Mouse (Mus musculus): Measurements from ENCODE around the gene Ndufaf8. TPM values are rescaled to one million over a fixed set of nuclear protein-coding genes. Genes with fewer than 3 reads are reported as not detected.

The Ndufaf8 gene
- polyA plus RNA-seq (2016; fragmentation: Nextera tagmentation; extraction: Ambion mirVana): 73.9 and 79.2 TPM in 2 replicates

DNA sequence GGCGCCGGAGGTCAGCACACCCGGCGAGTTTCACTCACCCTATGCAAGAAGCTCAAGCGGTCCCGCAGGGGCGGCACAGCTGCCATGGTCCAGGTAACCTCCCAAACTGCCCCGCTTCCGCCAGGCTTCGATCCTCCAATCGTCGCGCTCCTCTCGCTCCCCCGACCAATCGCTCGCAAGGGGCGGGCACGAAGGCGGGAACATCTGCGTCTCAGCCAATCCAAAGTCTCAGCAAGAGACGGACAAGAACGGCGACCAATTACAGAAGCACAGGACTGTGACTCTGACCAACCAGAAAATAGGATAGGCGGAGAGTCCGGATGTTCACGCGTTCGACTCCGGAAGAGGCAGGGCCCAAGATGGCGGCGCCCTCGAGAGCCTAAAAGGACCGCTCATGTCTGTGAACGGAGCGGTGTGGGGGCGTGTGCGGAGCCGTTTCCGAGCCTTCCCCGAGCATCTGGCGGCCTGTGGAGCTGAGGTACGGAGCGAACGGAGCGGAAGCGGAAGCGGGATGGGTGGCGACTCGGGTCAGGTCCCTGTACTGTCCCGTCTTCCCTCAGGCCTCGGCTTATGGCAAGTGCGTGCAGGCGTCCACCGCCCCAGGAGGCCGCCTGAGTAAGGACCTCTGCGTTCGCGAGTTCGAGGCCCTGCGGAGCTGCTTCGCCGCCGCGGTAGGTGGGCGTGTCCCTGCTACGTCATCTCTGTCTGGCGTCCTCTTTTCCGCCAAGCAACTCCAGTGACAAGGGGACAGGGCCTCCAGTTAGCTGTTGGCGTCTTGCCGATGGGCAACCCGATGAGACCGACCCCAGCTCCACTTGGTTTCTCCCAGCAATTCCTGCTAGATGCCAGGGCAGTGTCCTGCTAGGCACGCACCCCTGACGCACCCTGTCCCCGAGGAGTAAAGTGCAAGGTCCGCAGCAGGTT, at the start of gene Ndufaf8, which contains the start of gene Tepsin:
Ndufaf8 (plus strand) TSS at position 341 of the 924 bp plus-strand sequence.
Tepsin (minus strand) TSS at position 144 of the 924 bp plus-strand sequence.
- Histone ChIP-seq H3K4me2 (peak within 1 kb of the TSS; percentile 89), H3K36me3 (peaks cover 44% of the 10 kb centered on the region), H3K9ac (peak within 1 kb of the TSS; percentile 87), H3K4me1 (replicated peaks) (peaks cover 26% of the 10 kb centered on the region), H3K4me3 (peak within 1 kb of the TSS; percentile 77), H3K27me3 (replicated peaks) (no peaks in the 10 kb centered on the region), H3K9me3 (replicated peaks) (no peaks in the 10 kb centered on the region), H3K27ac (ENCODE audit: poor library complexity, severe bottlenecking) (peak within 1 kb of the TSS; percentile 93)
- ATAC-seq (ENCODE audit: insufficient number of reproducible peaks, low FRiP score): peak; percentile 99
- under 1% methylated on average over 77 of the region's 77 CpGs for WGBS

DNA sequence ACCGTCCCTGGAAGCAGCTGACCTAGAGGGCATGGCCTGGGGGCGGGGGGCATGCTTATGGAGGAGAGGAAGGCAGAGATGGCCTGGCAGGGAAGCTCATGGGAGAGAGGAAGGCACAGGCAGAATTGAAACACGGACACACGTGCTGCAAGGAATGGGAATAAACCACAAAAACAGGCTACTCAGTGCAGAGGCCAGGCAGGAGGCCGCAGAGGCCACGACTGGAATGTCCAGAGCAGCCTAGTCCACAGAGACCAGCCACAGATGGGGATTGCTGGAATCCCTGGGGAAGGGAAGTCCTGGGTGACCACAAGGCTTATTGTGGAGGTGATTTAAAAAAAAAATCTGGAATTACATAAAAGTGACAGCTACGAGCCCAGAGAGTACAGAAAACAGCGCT, 49.7 kb upstream of the Ndufaf8 start:
- peaks cover 38% of the 10 kb centered on the region for H3K4me1 ChIP-seq (replicated peaks)
- no peaks in the 10 kb centered on the region for H3K9me3 ChIP-seq (replicated peaks)
- ATAC-seq (ENCODE audit: insufficient number of reproducible peaks, low FRiP score): no peak
- H3K27ac ChIP-seq (ENCODE audit: poor library complexity, severe bottlenecking): no peak overlapping the region
- H3K9ac ChIP-seq: no peak overlapping the region
- 81% methylated on average over 8 of the region's 8 CpGs for WGBS
- no peak overlapping the region for H3K4me3 ChIP-seq
- no peaks in the 10 kb centered on the region for H3K36me3 ChIP-seq
- H3K27me3 ChIP-seq (replicated peaks): peaks cover 47% of the 10 kb centered on the region
- H3K4me2 ChIP-seq: no peak overlapping the region

DNA sequence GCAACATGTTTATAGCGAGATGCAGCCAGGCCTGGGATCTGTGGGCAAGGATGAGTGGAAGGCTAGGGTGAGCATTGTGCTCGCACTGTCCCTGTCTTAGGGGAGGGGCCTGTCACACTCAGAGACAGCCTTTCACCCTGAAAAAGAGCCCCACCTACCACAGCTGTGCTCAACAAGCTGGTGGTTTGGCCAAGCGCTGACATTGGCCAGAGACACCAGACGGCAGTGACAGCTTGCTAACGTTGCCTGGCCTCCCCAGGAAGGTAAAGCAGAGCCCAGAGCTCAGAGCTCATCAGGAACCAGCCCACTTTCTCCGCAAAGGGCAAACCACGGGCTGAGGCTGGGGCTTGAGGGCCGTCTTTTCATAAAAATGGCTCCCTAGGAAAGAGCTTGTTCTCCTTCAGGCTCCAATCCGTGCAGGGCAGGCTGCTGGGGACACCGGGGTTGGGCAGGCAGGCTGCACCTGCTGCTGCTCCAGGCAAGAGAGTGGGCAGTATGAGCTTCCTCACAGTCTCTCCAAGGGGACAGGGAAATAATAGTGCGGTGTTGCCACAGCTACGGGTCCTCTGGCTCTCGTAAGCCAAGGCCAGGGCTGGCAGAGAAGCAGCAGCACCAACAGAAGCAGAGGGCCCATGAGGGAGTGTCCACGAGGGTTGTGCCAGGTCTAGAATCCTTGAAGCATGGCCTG, 47.5 kb upstream of the Ndufaf8 start:
- Histone ChIP-seq H3K4me3 (no peak overlapping the region), H3K27ac (ENCODE audit: poor library complexity, severe bottlenecking) (peak overlapping the region; percentile 3; the same call in 1 of the 2 replicates), H3K9ac (no peak overlapping the region), H3K9me3 (replicated peaks) (no peaks in the 10 kb centered on the region), H3K4me2 (no peak overlapping the region), H3K4me1 (replicated peaks) (peaks cover 38% of the 10 kb centered on the region), H3K36me3 (no peaks in the 10 kb centered on the region), H3K27me3 (replicated peaks) (peaks cover 33% of the 10 kb centered on the region)
- ATAC-seq (ENCODE audit: insufficient number of reproducible peaks, low FRiP score): peak; percentile 37; the same call in 1 of the 2 replicates
- WGBS: 36% methylated on average over 14 of the region's 14 CpGs

DNA sequence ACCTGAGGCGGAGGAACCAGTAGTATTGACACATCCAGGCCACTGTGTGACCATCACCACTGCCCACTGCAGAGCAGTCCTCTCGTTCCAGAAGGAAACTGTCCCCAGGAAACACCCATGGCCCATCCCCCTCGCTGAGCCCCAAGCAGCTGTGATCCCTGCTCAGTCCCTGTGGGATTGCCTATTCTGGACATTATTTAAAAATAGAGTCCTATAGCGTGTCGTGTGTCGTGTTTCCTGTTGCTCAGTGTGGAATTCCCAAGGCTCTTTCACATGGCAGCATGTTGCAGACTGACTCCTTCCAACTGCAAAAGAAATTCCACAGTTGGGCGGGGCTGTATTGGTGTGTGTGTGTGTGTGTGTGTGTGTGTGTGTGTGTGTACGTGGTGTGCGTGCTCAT, 46.5 kb upstream of the Ndufaf8 start:
- Histone ChIP-seq H3K9ac (no peak overlapping the region), H3K36me3 (no peaks in the 10 kb centered on the region), H3K4me3 (no peak overlapping the region), H3K9me3 (replicated peaks) (no peaks in the 10 kb centered on the region), H3K4me1 (replicated peaks) (peaks cover 32% of the 10 kb centered on the region), H3K27ac (ENCODE audit: poor library complexity, severe bottlenecking) (no peak overlapping the region), H3K4me2 (no peak overlapping the region), H3K27me3 (replicated peaks) (peaks cover 24% of the 10 kb centered on the region)
- WGBS: 61% methylated on average over 9 of the region's 9 CpGs
- ATAC-seq (ENCODE audit: insufficient number of reproducible peaks, low FRiP score): no peak

DNA sequence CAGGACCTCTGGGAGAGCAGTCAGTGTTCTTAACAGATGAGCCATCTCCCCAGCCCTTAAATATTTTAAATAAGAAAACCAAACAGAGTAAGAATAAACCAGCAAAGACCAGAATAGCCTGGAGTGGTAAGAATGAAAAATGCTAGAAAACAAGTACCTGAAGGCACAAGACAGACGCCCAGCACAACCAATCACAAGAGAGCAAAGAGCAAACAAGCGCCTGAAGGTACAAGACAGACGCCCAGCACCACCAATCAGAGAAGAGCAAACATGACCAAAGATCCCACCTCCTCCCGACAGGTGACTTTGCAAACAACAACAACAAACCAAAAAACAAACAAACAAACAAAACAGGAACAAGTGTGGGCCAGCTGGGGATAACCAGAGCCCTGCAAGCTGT, 44.9 kb upstream of the Ndufaf8 start:
- Histone ChIP-seq H3K27ac (ENCODE audit: poor library complexity, severe bottlenecking) (no peak overlapping the region), H3K9me3 (replicated peaks) (0 out of 2 replicates have a peak, but pooled peaks cover 2% of the 10 kb centered on the region), H3K4me3 (no peak overlapping the region), H3K9ac (no peak overlapping the region), H3K4me2 (no peak overlapping the region), H3K36me3 (no peaks in the 10 kb centered on the region), H3K27me3 (replicated peaks) (peaks cover 8% of the 10 kb centered on the region), H3K4me1 (replicated peaks) (peaks cover 20% of the 10 kb centered on the region)
- no peak for ATAC-seq (ENCODE audit: insufficient number of reproducible peaks, low FRiP score)
- 83% methylated on average over 4 of the region's 4 CpGs for WGBS

DNA sequence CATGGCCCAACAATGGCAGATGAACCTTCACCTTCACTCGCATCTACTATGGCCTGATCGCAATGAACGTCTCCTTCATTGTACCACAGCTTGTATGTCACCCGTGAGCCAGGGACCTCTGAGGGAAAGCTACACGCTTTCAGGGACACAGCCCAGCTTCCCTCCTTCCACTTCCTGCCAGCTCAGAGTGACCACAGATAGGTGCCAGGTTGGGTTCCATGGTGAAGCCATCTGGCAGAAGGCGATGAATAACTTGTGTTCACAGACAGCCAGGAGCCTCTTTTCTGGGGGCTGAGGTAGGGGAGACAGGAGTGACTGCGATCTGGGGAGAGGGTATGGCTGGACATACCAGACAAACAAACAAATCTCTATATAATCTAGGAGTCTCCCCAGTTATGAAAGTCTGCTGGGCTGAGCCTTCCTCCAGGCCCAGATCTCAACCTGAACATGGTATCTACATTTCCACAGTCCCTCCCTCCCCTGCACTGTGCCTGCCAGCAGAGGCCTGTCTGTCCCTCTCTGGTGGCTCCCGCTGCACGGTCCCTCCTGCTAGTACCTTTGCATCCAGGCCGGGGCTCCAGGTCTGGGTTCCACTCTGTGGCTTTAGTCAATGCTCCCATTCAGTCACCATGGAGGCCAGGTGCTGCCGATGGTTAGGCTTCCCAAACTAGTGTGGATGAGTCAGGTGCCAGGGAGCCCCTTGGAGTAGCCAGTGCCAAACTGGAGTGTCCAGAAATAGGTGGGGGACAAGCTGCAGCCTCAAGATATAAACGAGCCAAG, 42.6 kb upstream of the Ndufaf8 start:
- 80% methylated on average over 12 of the region's 12 CpGs for WGBS

DNA sequence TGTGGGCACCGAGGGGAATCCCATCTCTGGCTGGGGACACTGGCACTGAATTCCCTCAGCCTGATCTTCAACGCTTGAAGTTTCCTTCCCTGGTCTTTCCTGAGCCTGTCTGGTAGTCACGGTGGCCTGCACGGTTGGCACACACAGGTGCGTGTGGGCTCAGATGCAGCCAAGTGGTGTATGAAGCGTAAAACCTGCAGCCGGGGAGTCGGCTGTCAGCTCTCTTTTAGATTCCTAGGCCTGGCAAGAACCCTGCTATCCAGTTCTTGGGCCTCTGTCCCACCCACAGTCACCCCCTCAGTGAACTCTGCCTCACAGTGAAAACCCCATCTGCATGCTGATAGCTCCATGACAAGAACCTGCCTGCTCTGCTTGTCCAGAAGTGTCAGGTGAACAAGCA, 38.1 kb upstream of the Ndufaf8 start:
- Histone ChIP-seq H3K27ac (ENCODE audit: poor library complexity, severe bottlenecking) (no peak overlapping the region), H3K9ac (no peak overlapping the region), H3K36me3 (peaks cover 18% of the 10 kb centered on the region), H3K9me3 (replicated peaks) (0 out of 2 replicates have a peak, but pooled peaks cover 2% of the 10 kb centered on the region), H3K4me2 (no peak overlapping the region), H3K4me3 (no peak overlapping the region), H3K27me3 (replicated peaks) (no peaks in the 10 kb centered on the region), H3K4me1 (replicated peaks) (peaks cover 5% of the 10 kb centered on the region)
- no peak for ATAC-seq (ENCODE audit: insufficient number of reproducible peaks, low FRiP score)
- WGBS: 79% methylated on average over 8 of the region's 8 CpGs

More for the DNA sequence above, 42.6 kb upstream of the Ndufaf8 start:
- no peak overlapping the region for H3K9ac ChIP-seq
- H3K27me3 ChIP-seq (replicated peaks): no peaks in the 10 kb centered on the region
- H3K4me1 ChIP-seq (replicated peaks): peaks cover 17% of the 10 kb centered on the region
- no peak for ATAC-seq (ENCODE audit: insufficient number of reproducible peaks, low FRiP score)
- no peaks in the 10 kb centered on the region for H3K36me3 ChIP-seq
- H3K27ac ChIP-seq (ENCODE audit: poor library complexity, severe bottlenecking): no peak overlapping the region
- no peak overlapping the region for H3K4me2 ChIP-seq
- H3K9me3 ChIP-seq (replicated peaks): 0 out of 2 replicates have a peak, but pooled peaks cover 2% of the 10 kb centered on the region
- no peak overlapping the region for H3K4me3 ChIP-seq

DNA sequence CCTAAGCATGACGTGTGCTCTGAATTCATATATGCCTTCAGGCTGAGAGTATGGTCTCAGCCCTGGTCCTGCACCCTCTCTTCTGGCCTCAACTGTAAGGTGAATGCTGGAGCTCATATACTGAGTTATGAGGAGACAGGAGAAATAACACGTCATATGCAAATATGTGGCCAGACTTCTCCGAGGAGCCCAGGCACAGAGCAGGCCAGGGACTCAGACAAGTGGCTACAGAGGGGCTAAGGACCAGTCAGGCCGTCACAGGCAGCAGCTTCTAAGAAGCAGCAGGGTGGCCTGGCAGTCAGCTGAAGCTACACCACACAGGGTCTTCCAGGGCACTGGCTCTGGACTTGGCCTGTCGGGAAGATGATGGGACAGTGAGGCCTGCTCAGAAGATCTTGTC, 35.4 kb upstream of the Ndufaf8 start:
- Histone ChIP-seq H3K27ac (ENCODE audit: poor library complexity, severe bottlenecking) (no peak overlapping the region), H3K9me3 (replicated peaks) (0 out of 2 replicates have a peak, but pooled peaks cover under 1% of the 10 kb centered on the region), H3K4me2 (no peak overlapping the region), H3K36me3 (peaks cover 39% of the 10 kb centered on the region), H3K27me3 (replicated peaks) (no peaks in the 10 kb centered on the region), H3K9ac (no peak overlapping the region), H3K4me1 (replicated peaks) (peaks cover 11% of the 10 kb centered on the region), H3K4me3 (no peak overlapping the region)
- WGBS: 77% methylated on average over 5 of the region's 5 CpGs
- ATAC-seq (ENCODE audit: insufficient number of reproducible peaks, low FRiP score): no peak

DNA sequence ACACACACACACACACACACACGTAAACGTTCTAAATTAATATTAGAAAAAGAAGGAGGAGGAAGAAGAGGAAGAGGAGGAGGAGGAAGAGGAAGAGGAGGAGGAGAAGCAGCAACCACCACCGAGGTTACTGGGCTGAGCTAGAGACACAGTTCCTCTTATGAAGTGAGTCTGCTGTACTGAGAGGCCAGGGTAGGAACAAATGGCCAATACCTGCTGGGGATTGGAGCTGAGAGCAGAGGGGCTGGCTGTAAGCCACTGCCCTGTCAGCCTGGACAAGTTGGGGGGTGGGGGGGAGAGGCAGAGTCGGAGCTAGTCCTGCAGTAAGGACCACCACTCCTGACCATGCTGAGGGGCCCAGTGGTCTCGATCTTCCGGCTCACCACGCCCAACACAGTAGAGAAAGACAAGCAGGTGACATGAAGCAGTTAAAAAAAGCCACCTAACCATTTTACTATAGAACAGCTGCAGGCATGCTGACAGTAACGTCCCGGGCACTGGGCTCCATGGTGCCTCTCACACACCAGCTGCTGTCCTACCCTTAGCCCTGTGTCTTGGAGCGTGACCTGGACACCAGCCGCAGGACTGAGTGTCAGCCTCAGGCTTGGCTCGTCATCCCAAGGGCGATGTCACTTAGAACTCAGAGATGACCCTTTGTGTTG, 34.6 kb upstream of the Ndufaf8 start:
- H3K9me3 ChIP-seq (replicated peaks): no peaks in the 10 kb centered on the region
- H3K27ac ChIP-seq (ENCODE audit: poor library complexity, severe bottlenecking): no peak overlapping the region
- H3K4me1 ChIP-seq (replicated peaks): peaks cover 11% of the 10 kb centered on the region
- no peak overlapping the region for H3K9ac ChIP-seq
- 87% methylated on average over 13 of the region's 13 CpGs for WGBS
- ATAC-seq (ENCODE audit: insufficient number of reproducible peaks, low FRiP score): no peak
- no peak overlapping the region for H3K4me2 ChIP-seq
- peaks cover 41% of the 10 kb centered on the region for H3K36me3 ChIP-seq
- no peak overlapping the region for H3K4me3 ChIP-seq
- H3K27me3 ChIP-seq (replicated peaks): no peaks in the 10 kb centered on the region

DNA sequence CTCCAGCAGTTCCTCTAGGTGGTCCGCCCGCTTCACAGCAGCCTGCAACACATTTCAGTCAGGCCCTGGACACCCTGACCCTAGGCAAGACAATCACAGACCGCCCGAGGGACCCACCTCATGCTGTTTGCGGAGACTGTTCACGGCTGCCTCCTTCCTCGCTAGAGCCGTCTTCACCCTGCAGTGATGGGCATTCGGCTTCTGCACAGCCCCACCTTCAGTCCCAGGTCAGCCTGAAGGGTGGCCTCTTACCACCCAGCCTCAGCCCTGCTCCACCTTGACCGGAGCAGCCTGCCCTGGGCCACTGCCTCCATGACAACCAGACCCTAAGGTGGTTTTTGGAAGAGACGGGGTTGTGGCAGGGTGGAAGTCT, 34.1 kb upstream of the Ndufaf8 start:
- no peak overlapping the region for H3K27ac ChIP-seq (ENCODE audit: poor library complexity, severe bottlenecking)
- 86% methylated on average over 11 of the region's 11 CpGs for WGBS
- H3K4me2 ChIP-seq: no peak overlapping the region
- peaks cover 16% of the 10 kb centered on the region for H3K4me1 ChIP-seq (replicated peaks)
- no peaks in the 10 kb centered on the region for H3K27me3 ChIP-seq (replicated peaks)
- ATAC-seq (ENCODE audit: insufficient number of reproducible peaks, low FRiP score): no peak
- H3K9ac ChIP-seq: no peak overlapping the region
- H3K4me3 ChIP-seq: no peak overlapping the region
- H3K36me3 ChIP-seq: peaks cover 45% of the 10 kb centered on the region
- H3K9me3 ChIP-seq (replicated peaks): no peaks in the 10 kb centered on the region

All from heart, embryonic 12.5 days (tissue).